Mouse (Mus musculus) megakaryocyte, embryonic 14.5 days (primary cell): Measurements from ENCODE around the gene Sumo3. TPM values are rescaled to one million over a fixed set of nuclear protein-coding genes. Genes with fewer than 3 reads are reported as not detected.

Experiments used
- H3K27me3 ChIP-seq: replicated peaks from 2 replicates; pipeline ENCODE3; 2012; ENCODE audit warnings: inconsistent platforms
- H3K36me3 ChIP-seq: replicated peaks from 2 replicates; pipeline ENCODE3; 2012; ENCODE audit warnings: low read length, inconsistent platforms, mixed read lengths
- H3K4me1 ChIP-seq: 2 replicates; pipeline ENCODE4 v1.6.1; 2012; ENCODE audit warnings: inconsistent platforms
- H3K4me3 ChIP-seq: replicated peaks from 2 replicates; pipeline ENCODE3; 2012; ENCODE audit warnings: moderate library complexity, mild to moderate bottlenecking, inconsistent platforms
- H3K9me3 ChIP-seq: 2 replicates; pipeline ENCODE4 v1.6.1; 2012; ENCODE audit warnings: inconsistent platforms
- FLI1 ChIP-seq: IDR thresholded peaks from 2 replicates; pipeline ENCODE4 v1.6.1; 2012; ENCODE audit warnings: low read length, inconsistent platforms, mixed read lengths
- GATA1 ChIP-seq: IDR thresholded peaks from 3 replicates; pipeline ENCODE4 v1.6.1; 2012; ENCODE audit warnings: mixed read lengths, low read length, inconsistent platforms, borderline replicate concordance
- polyA plus RNA-seq: library from polyadenylated mRNA; stranded (reverse); fragments of >175 nt; gene quantifications from 2 replicates; pipeline ENCODE4 v1.2.3, GENCODE M21; 2012; ENCODE audit warnings: low replicate concordance; ENCODE audit not compliant: insufficient read depth

The Sumo3 gene
- polyA plus RNA-seq, 1 experiment, result 90.7 TPM

DNA sequence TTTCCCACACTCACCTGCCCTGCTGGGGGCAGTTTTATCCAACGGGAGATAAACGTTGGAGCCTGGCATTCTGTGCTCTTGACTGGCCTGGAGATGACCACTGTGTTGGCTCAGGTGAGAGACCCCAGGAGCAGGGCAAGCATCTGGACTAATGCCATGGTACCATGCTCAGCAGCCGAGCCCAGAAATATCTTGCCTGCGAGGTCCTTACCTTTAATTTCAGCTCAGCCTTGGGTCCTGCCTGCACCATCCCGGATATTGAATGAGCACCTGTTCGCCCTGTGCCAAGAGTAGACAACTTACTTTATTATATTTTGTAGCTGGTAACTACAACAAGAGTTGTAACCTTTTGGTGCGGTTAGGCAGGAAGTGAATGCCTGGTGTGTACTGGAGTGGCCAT is 958 bp downstream of the Sumo3 start:
- TF ChIP-seq FLI1, result no peak
- TF ChIP-seq GATA1, result no peak
- H3K27me3 ChIP-seq, result no peaks in the 10 kb centered on the region
- peaks cover 64% of the 10 kb centered on the region for H3K4me1 ChIP-seq

DNA sequence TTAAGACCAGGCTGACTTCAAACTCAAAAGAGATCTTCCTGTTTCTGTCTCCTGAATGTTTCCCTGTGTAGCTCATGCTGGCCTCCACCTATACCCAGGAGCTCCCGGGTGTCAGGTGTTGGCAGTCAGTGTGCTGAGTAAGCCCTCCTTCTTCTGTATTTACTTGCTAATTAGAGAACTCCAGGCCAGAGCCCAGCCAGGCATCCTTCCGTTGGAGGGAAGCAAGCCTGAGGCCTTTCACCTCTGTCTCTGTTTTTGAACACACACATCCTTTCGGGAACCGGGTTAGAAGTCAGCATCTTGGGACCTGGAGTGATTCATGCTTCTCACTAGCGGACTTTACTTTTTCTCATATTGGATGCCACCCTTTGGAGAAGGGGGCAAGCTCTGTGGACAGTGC is 1.5 kb downstream of the Sumo3 start:
- Histone ChIP-seq H3K4me1 (peaks cover 60% of the 10 kb centered on the region), H3K9me3 (peaks cover 9% of the 10 kb centered on the region; the same call in 1 of the 2 replicates), H3K36me3 (peaks cover 55% of the 10 kb centered on the region), H3K27me3 (no peaks in the 10 kb centered on the region), H3K4me3 (peak overlapping the region; percentile 95)
- TF ChIP-seq GATA1 (no peak), FLI1 (no peak)

More for the DNA sequence above, 958 bp downstream of the Sumo3 start:
- peaks cover 50% of the 10 kb centered on the region for H3K36me3 ChIP-seq
- H3K9me3 ChIP-seq, result peaks cover 9% of the 10 kb centered on the region; the same call in 1 of the 2 replicates
- H3K4me3 ChIP-seq, result peak overlapping the region; percentile 95

DNA sequence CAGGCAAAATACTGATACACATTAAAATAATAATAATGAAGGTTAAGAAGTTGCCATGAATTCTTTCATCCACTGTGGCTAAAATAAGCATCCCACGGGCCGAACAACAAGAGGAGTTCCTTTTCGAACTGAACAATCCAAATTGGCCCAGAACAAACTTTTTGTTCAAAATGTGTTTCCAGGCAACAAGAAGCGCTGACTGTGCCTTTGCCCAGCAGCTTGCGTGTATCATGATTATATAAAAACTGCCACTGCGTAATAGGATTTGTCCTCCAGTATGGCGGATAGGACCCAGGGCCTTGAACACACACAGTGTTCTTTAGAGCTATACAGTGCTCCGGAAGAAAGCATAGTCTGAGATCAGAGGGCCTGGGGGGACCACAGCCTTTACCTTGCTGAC is 2.7 kb downstream of the Sumo3 start:
- Histone ChIP-seq H3K9me3 (peaks cover 9% of the 10 kb centered on the region; the same call in 1 of the 2 replicates), H3K4me1 (peaks cover 67% of the 10 kb centered on the region), H3K36me3 (peaks cover 66% of the 10 kb centered on the region), H3K4me3 (no peak overlapping the region), H3K27me3 (no peaks in the 10 kb centered on the region)
- TF ChIP-seq FLI1, result no peak
- TF ChIP-seq GATA1, result no peak

DNA sequence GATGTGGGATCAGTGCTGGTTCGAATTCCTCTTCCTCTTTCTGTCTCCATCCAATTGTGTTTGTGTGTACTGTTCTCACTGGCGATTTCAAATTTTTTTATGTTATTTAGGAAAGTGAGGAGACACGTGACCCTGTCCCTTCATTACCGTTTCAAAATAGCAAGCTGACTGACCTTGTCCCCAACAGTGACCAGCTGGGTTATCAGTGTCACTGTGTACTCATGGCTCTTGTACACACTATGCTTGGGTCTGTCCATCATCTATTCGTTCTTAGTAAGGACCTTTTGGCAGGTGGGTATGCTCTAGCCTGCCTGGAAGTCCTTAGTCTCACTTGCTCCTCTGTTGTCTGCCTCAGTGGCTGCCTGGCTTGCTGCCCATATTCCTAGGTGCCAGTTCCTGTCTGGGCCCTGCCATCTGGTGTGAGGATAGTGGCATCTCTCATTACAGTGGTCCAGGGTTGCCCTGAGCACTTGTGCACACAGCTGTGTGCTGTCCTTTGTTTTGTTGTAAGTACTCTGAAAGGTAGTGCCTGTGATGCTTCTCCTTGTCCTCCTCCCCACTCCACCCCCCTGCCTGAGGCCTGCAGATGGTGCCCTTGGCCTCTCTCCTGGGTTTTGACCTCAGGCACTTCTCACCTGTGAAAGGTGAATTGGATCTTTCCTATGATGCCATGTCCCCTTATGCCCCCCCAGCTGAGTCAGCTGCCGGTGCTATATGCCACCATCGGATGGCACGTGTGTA is 4.5 kb downstream of the Sumo3 start:
- Histone ChIP-seq H3K9me3 (0 out of 2 replicates have a peak, but pooled peaks cover 4% of the 10 kb centered on the region), H3K4me3 (no peak overlapping the region), H3K27me3 (no peaks in the 10 kb centered on the region), H3K4me1 (peaks cover 63% of the 10 kb centered on the region), H3K36me3 (peaks cover 76% of the 10 kb centered on the region)
- TF ChIP-seq FLI1 (no peak), GATA1 (no peak)

DNA sequence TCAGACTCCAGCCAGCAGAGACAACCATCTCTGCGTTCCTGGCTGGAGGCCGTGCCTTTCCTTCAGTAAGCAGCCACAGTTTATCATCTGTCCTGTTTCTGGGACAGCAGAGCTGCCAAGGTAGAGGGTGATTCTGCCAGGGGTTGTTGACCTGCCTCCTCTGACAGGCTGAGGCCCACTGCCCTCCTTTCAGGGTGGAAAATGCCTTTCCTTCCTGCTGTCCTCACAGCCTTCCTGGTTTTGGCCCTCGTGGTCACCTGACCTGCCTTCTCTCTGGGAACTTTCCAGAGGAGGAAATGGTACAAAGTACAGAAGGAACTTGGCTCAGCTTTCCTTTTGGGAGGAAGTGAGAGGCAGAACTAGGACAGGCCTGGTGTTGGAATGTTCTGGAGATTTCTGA is 7.5 kb downstream of the Sumo3 start:
- H3K36me3 ChIP-seq, result peaks cover 93% of the 10 kb centered on the region

DNA sequence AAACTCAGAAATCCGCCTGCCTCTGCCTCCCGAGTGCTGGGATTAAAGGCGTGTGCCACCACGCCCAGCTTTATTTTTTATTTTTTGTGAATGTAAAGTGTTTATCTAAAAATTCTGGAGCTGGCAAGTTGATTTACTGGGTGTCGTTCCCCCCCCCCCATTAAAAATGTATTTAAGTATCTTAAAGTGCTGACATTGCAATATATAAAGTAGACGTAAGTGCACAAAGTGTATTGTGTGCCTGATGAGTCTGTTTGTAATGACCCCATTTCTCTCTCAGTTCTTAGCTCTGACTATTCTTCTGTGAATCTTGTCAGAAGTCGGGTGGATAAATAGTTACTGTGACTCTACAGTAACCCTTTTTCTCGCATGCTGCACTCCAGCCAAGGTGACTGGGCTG is 9.8 kb downstream of the Sumo3 start:
- H3K9me3 ChIP-seq, result no peaks in the 10 kb centered on the region
- H3K4me3 ChIP-seq, result no peak overlapping the region
- peaks cover 33% of the 10 kb centered on the region for H3K4me1 ChIP-seq
- TF ChIP-seq FLI1 (no peak), GATA1 (no peak)
- no peaks in the 10 kb centered on the region for H3K27me3 ChIP-seq
- peaks cover 86% of the 10 kb centered on the region for H3K36me3 ChIP-seq

More for the DNA sequence above, 7.5 kb downstream of the Sumo3 start:
- Histone ChIP-seq H3K4me1 (peaks cover 45% of the 10 kb centered on the region), H3K9me3 (0 out of 2 replicates have a peak, but pooled peaks cover 4% of the 10 kb centered on the region), H3K27me3 (no peaks in the 10 kb centered on the region), H3K4me3 (peak overlapping the region; percentile 19)
- TF ChIP-seq GATA1, result no peak
- TF ChIP-seq FLI1, result no peak

DNA sequence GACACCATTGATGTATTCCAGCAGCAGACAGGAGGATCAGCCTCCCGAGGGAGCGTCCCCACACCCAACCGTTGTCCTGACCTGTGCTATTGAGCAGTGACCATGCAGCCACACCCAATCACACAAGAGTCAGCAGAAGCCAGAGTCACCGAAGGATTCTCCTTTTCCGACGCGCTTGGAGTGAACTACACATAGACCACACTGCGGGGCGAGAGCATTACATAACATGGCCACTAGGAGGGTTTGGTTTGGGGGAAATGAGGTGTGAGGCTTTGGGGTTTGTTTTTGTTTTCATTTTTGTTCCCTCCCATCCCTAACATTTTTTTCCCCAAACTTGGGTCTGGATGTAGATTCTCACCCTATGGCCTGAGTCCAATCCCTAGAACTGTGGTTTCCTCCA is 10.3 kb downstream of the Sumo3 start:
- Histone ChIP-seq H3K4me1 (peaks cover 32% of the 10 kb centered on the region), H3K4me3 (no peak overlapping the region), H3K27me3 (no peaks in the 10 kb centered on the region), H3K9me3 (no peaks in the 10 kb centered on the region), H3K36me3 (peaks cover 83% of the 10 kb centered on the region)
- TF ChIP-seq FLI1 (no peak), GATA1 (no peak)

DNA sequence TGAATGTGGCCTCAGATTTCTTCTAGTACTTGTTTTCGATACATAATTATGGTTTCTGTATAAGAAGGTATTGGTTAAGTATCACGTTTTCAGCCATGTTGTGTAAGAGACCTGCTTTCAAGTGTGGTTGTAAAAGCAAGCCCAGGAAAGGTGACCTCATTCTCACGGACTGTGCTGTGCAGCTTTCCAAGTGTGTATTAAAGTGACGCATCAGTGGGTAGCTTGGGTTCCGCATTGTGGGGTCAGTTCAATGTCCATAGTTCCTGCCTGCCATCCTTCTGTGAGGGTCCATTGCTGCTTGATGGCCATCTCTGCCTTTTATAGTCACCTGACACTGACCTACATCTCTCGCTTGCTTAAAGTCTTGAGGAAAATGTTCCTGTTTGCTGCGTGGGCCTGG is 11.0 kb downstream of the Sumo3 start:
- no peaks in the 10 kb centered on the region for H3K27me3 ChIP-seq
- TF ChIP-seq GATA1 (no peak), FLI1 (no peak)
- H3K36me3 ChIP-seq, result peaks cover 75% of the 10 kb centered on the region

DNA sequence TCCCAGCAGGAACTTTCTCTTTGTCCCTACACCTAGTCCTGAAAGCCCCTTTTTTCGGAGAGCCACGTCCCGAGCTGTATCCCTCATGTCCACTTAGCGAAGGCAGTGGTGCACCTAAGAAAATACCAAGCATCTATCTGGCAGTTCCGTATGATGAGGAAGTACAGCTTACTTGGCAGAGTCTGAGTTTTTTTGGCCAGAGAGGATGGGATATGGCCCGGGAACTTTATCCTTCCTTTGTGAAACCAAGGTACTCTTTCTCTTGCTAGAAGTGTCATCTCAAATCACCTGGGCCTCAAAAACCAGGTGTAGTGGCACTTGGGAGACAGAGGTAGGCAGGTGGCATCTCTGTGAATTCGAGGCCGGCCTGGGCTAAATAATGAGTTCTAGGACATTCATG is 15.6 kb downstream of the Sumo3 start:
- no peaks in the 10 kb centered on the region for H3K9me3 ChIP-seq

More for the DNA sequence above, 11.0 kb downstream of the Sumo3 start:
- H3K4me3 ChIP-seq, result no peak overlapping the region
- peaks cover 38% of the 10 kb centered on the region for H3K4me1 ChIP-seq
- H3K9me3 ChIP-seq, result no peaks in the 10 kb centered on the region

DNA sequence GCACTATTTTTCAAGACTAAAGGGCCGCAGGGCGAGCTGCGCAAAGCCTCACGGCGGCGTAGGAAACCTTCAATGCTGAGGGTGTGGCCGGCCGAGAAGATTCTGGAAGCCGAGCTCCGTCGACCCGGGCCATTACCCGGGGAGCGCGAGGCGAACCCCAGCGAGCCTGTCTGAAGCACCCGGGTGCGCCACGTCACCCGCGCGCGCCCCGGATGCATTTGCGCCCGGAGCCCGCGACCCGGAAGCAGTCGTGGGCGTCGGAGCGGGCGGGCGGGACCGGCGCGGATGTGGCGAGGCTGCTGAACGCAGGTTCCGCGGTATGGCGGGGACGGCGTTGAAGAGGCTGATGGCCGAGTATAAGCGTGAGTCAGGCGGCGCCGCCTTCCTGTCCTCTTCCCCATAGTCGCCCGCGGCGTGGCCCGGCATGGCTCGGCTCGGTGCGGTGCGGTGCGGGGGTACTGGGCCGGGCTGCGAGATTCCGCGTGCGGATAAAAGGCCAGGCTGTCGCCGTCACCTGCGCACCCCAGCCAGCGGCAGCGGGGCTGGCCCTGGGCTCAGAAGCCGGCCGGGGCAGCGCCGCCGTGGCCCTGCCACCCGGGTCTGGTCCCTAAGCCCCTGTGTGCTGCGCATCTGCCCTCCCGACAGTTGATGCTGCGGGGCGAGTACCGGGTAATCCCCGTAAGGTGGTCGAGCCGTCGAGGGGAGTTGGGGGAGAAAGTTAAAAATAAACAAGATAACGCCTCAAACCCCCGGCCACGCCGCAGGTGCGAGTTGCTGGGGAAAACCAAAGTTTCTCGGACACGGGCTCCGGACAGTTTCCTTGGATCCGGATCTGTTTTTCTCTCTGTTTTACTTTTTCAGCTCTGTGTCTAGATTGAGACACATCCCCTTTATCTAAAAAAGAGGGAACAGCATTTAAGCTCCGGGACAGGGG is 16.4 kb downstream of the Sumo3 start, which contains the start of gene Ube2g2:
Gene Ube2g2 (plus strand): TSS at position 221 of the 934 bp plus-strand sequence.
- Histone ChIP-seq H3K9me3 (no peaks in the 10 kb centered on the region), H3K36me3 (peaks cover 51% of the 10 kb centered on the region), H3K4me1 (peaks cover 55% of the 10 kb centered on the region), H3K27me3 (no peaks in the 10 kb centered on the region), H3K4me3 (peak within 1 kb of the TSS; percentile 97)
- TF ChIP-seq GATA1 (no peak), FLI1 (no peak; the same call in 1 of the 2 replicates)

More for the DNA sequence above, 15.6 kb downstream of the Sumo3 start:
- TF ChIP-seq FLI1 (no peak), GATA1 (no peak)
- H3K4me1 ChIP-seq, result peaks cover 50% of the 10 kb centered on the region
- H3K27me3 ChIP-seq, result no peaks in the 10 kb centered on the region
- peak overlapping the region; percentile 97 for H3K4me3 ChIP-seq
- H3K36me3 ChIP-seq, result peaks cover 56% of the 10 kb centered on the region
